Comparison of ENCODE assay signal across 7 mouse cellular contexts in genomic region chr3:87151294-87151826, GRCm38 (mm10). TPM values are rescaled to one million over a fixed set of nuclear protein-coding genes. Genes with fewer than 3 reads are reported as not detected.
A peak's percentile ranks its signal among the peaks of the same experiment; 100 is the strongest.
DNase-seq lines count a peak whose midpoint lies in the region; ATAC-seq and TF ChIP-seq lines count a peak whose summit lies in the region.

No protein-coding gene starts in this region.

- WGBS in forebrain, embryonic 16.5 days: 38% methylated on average over 2 of the region's 2 CpGs
- WGBS in limb, embryonic 14.5 days: 36% methylated on average over 2 of the region's 2 CpGs

- TF ChIP-seq POLR2A in limb, embryonic 14.5 days (IDR thresholded peaks at IDR 0.05; ENCODE audit: borderline replicate concordance, extremely low read depth, insufficient read depth, insufficient read length): no peak

- DNase-seq in retina, postnatal 1 day: peak; percentile 9
- DNase-seq in retina, embryonic 14.5 days (ENCODE audit: low spot score): no peak
- DNase-seq in limb, embryonic 14.5 days (ENCODE audit: low spot score): no peak
- no peak for DNase-seq in right cerebral cortex, adult 18-20 months
- DNase-seq in cerebellum, adult 9-11 months: no peak
- DNase-seq in cerebellum, adult 11-12 months: no peak

- no peak for ATAC-seq in forebrain, embryonic 16.5 days
- no peak for ATAC-seq in limb, embryonic 14.5 days (ENCODE audit: low FRiP score, low read depth)

- peak overlapping the region; percentile 78 for H3K27ac ChIP-seq in forebrain, embryonic 16.5 days (ENCODE audit: low read length)
- H3K27ac ChIP-seq in limb, embryonic 14.5 days (replicated peaks; ENCODE audit: low read depth, low read length): peak overlapping the region; percentile 98

- no peak overlapping the region for H3K4me3 ChIP-seq in forebrain, embryonic 16.5 days (replicated peaks; ENCODE audit: low read length)
- H3K4me3 ChIP-seq in limb, embryonic 14.5 days (replicated peaks; ENCODE audit: low read length): no peak overlapping the region

- no peaks in the 10 kb centered on the region for H3K36me3 ChIP-seq in forebrain, embryonic 16.5 days (ENCODE audit: control insufficient read depth, insufficient read depth)
- peaks cover 7% of the 10 kb centered on the region for H3K36me3 ChIP-seq in limb, embryonic 14.5 days (ENCODE audit: control insufficient read depth, insufficient read depth, low read length)

- no peaks in the 10 kb centered on the region for H3K27me3 ChIP-seq in forebrain, embryonic 16.5 days (replicated peaks; ENCODE audit: control insufficient read depth, insufficient read depth, low read length)
- H3K27me3 ChIP-seq in limb, embryonic 14.5 days (ENCODE audit: control insufficient read depth, insufficient read depth, low read length): no peaks in the 10 kb centered on the region

- no peaks in the 10 kb centered on the region for H3K9me3 ChIP-seq in forebrain, embryonic 16.5 days (ENCODE audit: control insufficient read depth, low read length)
- H3K9me3 ChIP-seq in limb, embryonic 14.5 days (ENCODE audit: control insufficient read depth, low read length): no peaks in the 10 kb centered on the region

- H3K4me2 ChIP-seq in forebrain, embryonic 16.5 days (ENCODE audit: low read length): peak overlapping the region; percentile 34
- H3K4me2 ChIP-seq in limb, embryonic 14.5 days (replicated peaks; ENCODE audit: low read depth, low read length, severe bottlenecking): peak overlapping the region; percentile 45

- peaks cover 47% of the 10 kb centered on the region for H3K4me1 ChIP-seq in forebrain, embryonic 16.5 days (replicated peaks; ENCODE audit: control insufficient read depth, insufficient read depth, low read length)
- peaks cover 71% of the 10 kb centered on the region for H3K4me1 ChIP-seq in limb, embryonic 14.5 days (ENCODE audit: control insufficient read depth, insufficient read depth, low read length)

- H3K9ac ChIP-seq in forebrain, embryonic 16.5 days (replicated peaks; ENCODE audit: low read depth, low read length): 0 out of 2 replicates have a peak overlapping the region, but pooled peaks have one; percentile 50
- H3K9ac ChIP-seq in limb, embryonic 14.5 days (ENCODE audit: low read depth, low read length, severe bottlenecking): peak overlapping the region; percentile 38

RNA-seq across cellular contexts. Expression of gene Kirrel, which starts 23.2 kb away (rescaled TPM):
- 3.7 and 4.6 TPM in 2 replicates for polyA plus RNA-seq in forebrain, embryonic 16.5 days (2015; fragmentation: Nextera tagmentation; extraction: Ambion mirVana)
- polyA plus RNA-seq in limb, embryonic 14.5 days (2012; rRNA removed): 46.6 and 57.2 TPM in 2 replicates
- 11.3 and 15.8 TPM in 2 replicates for polyA plus RNA-seq in limb, embryonic 14.5 days (2014; fragmentation: Nextera tagmentation; extraction: Ambion mirVana)
